Mouse (Mus musculus): ENCODE data around the gene Bmp5. TPM values are rescaled to one million over a fixed set of nuclear protein-coding genes. Genes with fewer than 3 reads are reported as not detected.

Gene Bmp5
- total and polyA plus RNA-seq, 3 experiments = not detected

DNA sequence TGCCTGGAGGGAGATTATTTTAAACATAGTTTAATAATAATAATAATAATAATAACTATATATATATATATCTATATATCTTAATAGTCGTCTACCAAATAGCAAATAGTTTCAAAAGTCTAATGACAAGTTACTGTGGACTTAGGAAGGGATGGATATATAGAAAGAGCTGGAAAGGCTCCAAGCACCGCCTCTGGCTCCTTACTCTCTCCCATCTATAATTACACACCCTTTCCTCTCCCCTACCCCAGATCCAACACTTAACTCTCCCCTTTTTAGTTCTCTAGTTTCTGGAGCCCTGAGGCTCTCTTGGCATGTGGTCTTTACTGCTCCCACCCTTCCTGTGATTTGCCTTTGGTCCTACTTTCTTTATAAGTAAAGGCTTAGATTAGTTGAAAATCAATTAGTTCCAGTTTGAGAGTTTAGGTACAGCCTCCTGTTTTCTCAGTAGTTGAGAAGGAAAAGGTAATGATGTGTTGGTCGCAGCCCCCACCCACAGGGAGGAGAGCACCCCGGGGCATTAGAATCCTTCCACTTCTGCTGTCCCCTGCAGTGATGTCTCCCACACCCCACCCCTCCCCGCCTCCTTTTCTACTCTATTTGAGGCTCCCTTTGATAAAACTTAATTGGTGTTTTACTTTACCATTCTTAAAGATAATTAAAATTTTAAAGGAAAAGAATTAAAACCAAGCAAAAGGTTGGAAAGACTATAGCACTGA lies 5.6 kb downstream of the Bmp5 start:
- H3K36me3 ChIP-seq (ENCODE audit: control insufficient read depth in 1 of 2, insufficient read depth in 2 of 2, low read length in 2 of 2) = no peaks in the 10 kb centered on the region
- no peak for DNase-seq (ENCODE audit: low read depth, low spot score)

GRCm38 (mm10) chr9:75781600-75781999 lies 6.4 kb downstream of the Bmp5 start:
- H3K27ac ChIP-seq (ENCODE audit: control insufficient read depth, low read depth, low read length) = no peak overlapping the region
- H3K36me3 ChIP-seq (ENCODE audit: control insufficient read depth in 1 of 2, insufficient read depth in 2 of 2, low read length in 2 of 2) = no peaks in the 10 kb centered on the region
- no peaks in the 10 kb centered on the region for H3K27me3 ChIP-seq (ENCODE audit: control insufficient read depth in 1 of 2, insufficient read depth in 2 of 2, low read length in 2 of 2)
- H3K4me3 ChIP-seq (ENCODE audit: control insufficient read depth in 1 of 2, insufficient read depth in 1 of 2, low read depth in 2 of 2, low read length in 2 of 2) = no peak overlapping the region
- no peak for DNase-seq (ENCODE audit: low read depth, low spot score)
- TF ChIP-seq MEF2A (IDR thresholded peaks at IDR 0.05; ENCODE audit: extremely low read depth, insufficient replicate concordance, low read depth, low read length, poor library complexity, severe bottlenecking) = no peak
- TF ChIP-seq NRF1 (IDR thresholded peaks at IDR 0.05; ENCODE audit: insufficient read depth, low read depth, low read length, poor library complexity, severe bottlenecking) = no peak
- TF ChIP-seq TBP (IDR thresholded peaks at IDR 0.05; ENCODE audit: low read depth, low read length) = no peak
- TF ChIP-seq ZKSCAN1 (IDR thresholded peaks at IDR 0.05; ENCODE audit: low read depth, low read length) = no peak
- TF ChIP-seq ZNF384 (IDR thresholded peaks at IDR 0.05; ENCODE audit: low read depth, low read length) = no peak
- no peak for TF ChIP-seq UBTF (IDR thresholded peaks at IDR 0.05; ENCODE audit: borderline replicate concordance, insufficient read depth, low read depth, low read length)
- no peak for TF ChIP-seq ELF1 (IDR thresholded peaks at IDR 0.05; ENCODE audit: low read depth, low read length)
- TF ChIP-seq USF2 (IDR thresholded peaks at IDR 0.05; ENCODE audit: borderline replicate concordance in 1 of 2, insufficient read depth in 1 of 2, low read depth in 1 of 2, low read length in 2 of 2) = no peak
- no peak for TF ChIP-seq ZMIZ1 (IDR thresholded peaks at IDR 0.05; ENCODE audit: low read depth, low read length)
- no peak for TF ChIP-seq BHLHE40 (IDR thresholded peaks at IDR 0.05; ENCODE audit: borderline replicate concordance, low read depth, low read length)
- TF ChIP-seq KAT2A (conservative IDR thresholded peaks at IDR 0.05; ENCODE audit: low read depth, low read length) = no peak
- no peak for TF ChIP-seq MAFK (IDR thresholded peaks at IDR 0.05; ENCODE audit: borderline replicate concordance, low read depth, low read length)
- TF ChIP-seq POLR2A (IDR thresholded peaks at IDR 0.05; ENCODE audit: control insufficient read depth in 1 of 2, insufficient read depth in 1 of 2, low read depth in 1 of 2, low read length in 2 of 2, poor library complexity in 1 of 2) = no peak
- no peak for TF ChIP-seq NELFE (IDR thresholded peaks at IDR 0.05; ENCODE audit: low read depth, low read length)
- TF ChIP-seq CHD2 (IDR thresholded peaks at IDR 0.05; ENCODE audit: low read length) = no peak
- TF ChIP-seq RCOR1 (IDR thresholded peaks at IDR 0.05; ENCODE audit: low read depth, low read length) = no peak
- no peak for TF ChIP-seq TAL1 (IDR thresholded peaks at IDR 0.05; ENCODE audit: low read length)
- TF ChIP-seq HCFC1 (IDR thresholded peaks at IDR 0.05; ENCODE audit: low read depth, low read length) = no peak
- TF ChIP-seq GATA1 (IDR thresholded peaks at IDR 0.05; ENCODE audit: low read depth, low read length) = no peak
- no peak overlapping the region for H3K9ac ChIP-seq (ENCODE audit: control insufficient read depth, low read depth, low read length, poor library complexity, severe bottlenecking)
- no peaks in the 10 kb centered on the region for H3K9me3 ChIP-seq (replicated peaks; ENCODE audit: insufficient read depth, low read length)
- no peaks in the 10 kb centered on the region for H3K4me1 ChIP-seq (ENCODE audit: control insufficient read depth in 1 of 2, insufficient read depth in 2 of 2, low read length in 2 of 2)
- H3K79me2 ChIP-seq (ENCODE audit: control insufficient read depth, insufficient read depth, low read length, poor library complexity) = no peaks in the 10 kb centered on the region

More for the DNA sequence above, 5.6 kb downstream of the Bmp5 start:
- TF ChIP-seq MAFK (IDR thresholded peaks at IDR 0.05; ENCODE audit: borderline replicate concordance, low read depth, low read length) (no peak), KAT2A (conservative IDR thresholded peaks at IDR 0.05; ENCODE audit: low read depth, low read length) (no peak), JUND (IDR thresholded peaks at IDR 0.05; ENCODE audit: low read depth, low read length) (no peak), MAX (IDR thresholded peaks at IDR 0.05; ENCODE audit: low read length) (no peak)
- H3K4me1 ChIP-seq (ENCODE audit: control insufficient read depth in 1 of 2, insufficient read depth in 2 of 2, low read length in 2 of 2) = no peaks in the 10 kb centered on the region
- no peak overlapping the region for H3K9ac ChIP-seq (ENCODE audit: control insufficient read depth, low read depth, low read length, poor library complexity, severe bottlenecking)
- H3K79me2 ChIP-seq (ENCODE audit: control insufficient read depth, insufficient read depth, low read length, poor library complexity) = no peaks in the 10 kb centered on the region
- no peaks in the 10 kb centered on the region for H3K27me3 ChIP-seq (ENCODE audit: control insufficient read depth in 1 of 2, insufficient read depth in 2 of 2, low read length in 2 of 2)
- no peaks in the 10 kb centered on the region for H3K9me3 ChIP-seq (replicated peaks; ENCODE audit: insufficient read depth, low read length)
- H3K27ac ChIP-seq (ENCODE audit: control insufficient read depth, low read depth, low read length) = no peak overlapping the region
- no peak overlapping the region for H3K4me3 ChIP-seq (ENCODE audit: control insufficient read depth in 1 of 2, insufficient read depth in 1 of 2, low read depth in 2 of 2, low read length in 2 of 2)

Measured in MEL (cell line).